Mouse (Mus musculus) lung, postnatal 0 days (tissue): ENCODE measurements around the gene Ptpru.

Experiments used
- CTCF ChIP-seq: IDR thresholded peaks from 2 replicates; pipeline ENCODE4 v1.5.1; 2016; ENCODE audit warnings: antibody characterized with exemption, mild to moderate bottlenecking
- EP300 ChIP-seq: IDR thresholded peaks from 2 replicates; pipeline ENCODE4 v1.6.1; 2016; ENCODE audit warnings: antibody characterized with exemption, mild to moderate bottlenecking, control low read depth

GRCm38 (mm10) chr4:131796312-131797080, 41.6 kb downstream of the Ptpru start:
- TF ChIP-seq CTCF: no peak
- TF ChIP-seq EP300: no peak
